Mouse (Mus musculus): ENCODE measurements around the gene Ccdc150.

- TF ChIP-seq CTCF (IDR thresholded peaks at IDR 0.05; ENCODE audit: low read depth, low read length) (no peak), GATA1 (IDR thresholded peaks at IDR 0.05; ENCODE audit: borderline replicate concordance, low read length) (no peak), TAL1 (conservative IDR thresholded peaks at IDR 0.05; ENCODE audit: low read depth, low read length) (no peak)
Observed at GRCm38 (mm10) chr1:54332988-54333387, 82.5 kb downstream of the Ccdc150 start.

All from G1E (cell line).